Mouse (Mus musculus) stomach, postnatal 0 days (tissue): ENCODE results near the gene Casp3. TPM values are rescaled to one million over a fixed set of nuclear protein-coding genes. Genes with fewer than 3 reads are reported as not detected.
A peak's percentile ranks its signal among the peaks of the same experiment; 100 is the strongest.
"Not testable (repeated sequence)": the region's sequence is repeated elsewhere in the genome, so short reads cannot be mapped to it uniquely, and the experiment has no call there.

Experiments
- ATAC-seq: fragments of 200-750 bp; cut with Nextera tagmentation; 2 replicates; pipeline ENCODE4 v1.8.0; 2017; ENCODE audit not compliant: low FRiP score, low TSS enrichment
- DNase-seq: peaks from one replicate; pipeline ENCODE4 v3.0.0-alpha.2; 2016; ENCODE audit warnings: low spot score
- H3K27ac ChIP-seq: fragments of 300-500 bp; sonication (generic); replicated peaks from 2 replicates; pipeline ENCODE4 v1.5.1; 2014; ENCODE audit warnings: mild to moderate bottlenecking, control low read depth
- H3K27me3 ChIP-seq: fragments of 300-500 bp; sonication (generic); 2 replicates; pipeline ENCODE4 v1.6.1; 2014; ENCODE audit warnings: low read length; ENCODE audit not compliant: control insufficient read depth, insufficient read depth
- H3K36me3 ChIP-seq: fragments of 300-500 bp; sonication (generic); 2 replicates; pipeline ENCODE4 v1.6.1; 2014; ENCODE audit warnings: low read length, mixed read lengths; ENCODE audit not compliant: control insufficient read depth, insufficient read depth
- H3K4me1 ChIP-seq: fragments of 300-500 bp; sonication (generic); replicated peaks from 2 replicates; pipeline ENCODE4 v1.6.1; 2014; ENCODE audit warnings: antibody characterized with exemption; ENCODE audit not compliant: control insufficient read depth, insufficient read depth
- H3K4me2 ChIP-seq: fragments of 300-500 bp; sonication (generic); replicated peaks from 2 replicates; pipeline ENCODE4 v1.6.1; 2014; ENCODE audit warnings: low read depth, mild to moderate bottlenecking, control low read depth, moderate library complexity
- H3K4me3 ChIP-seq: fragments of 300-500 bp; sonication (generic); 2 replicates; pipeline ENCODE4 v1.5.1; 2014; ENCODE audit warnings: low read depth, low read length, control low read depth
- H3K9ac ChIP-seq: fragments of 300-500 bp; sonication (generic); 2 replicates; pipeline ENCODE4 v1.6.1; 2014; ENCODE audit warnings: mild to moderate bottlenecking, low read length, control low read depth, mixed read lengths
- H3K9me3 ChIP-seq: fragments of 300-500 bp; sonication (generic); 2 replicates; pipeline ENCODE4 v1.6.1; 2016; ENCODE audit warnings: low read length; ENCODE audit not compliant: control insufficient read depth
- CTCF ChIP-seq: IDR thresholded peaks from 2 replicates; pipeline ENCODE4 v1.5.1; 2016; ENCODE audit warnings: antibody characterized with exemption, low read depth, mild to moderate bottlenecking, moderate library complexity
- EP300 ChIP-seq: optimal IDR thresholded peaks from 2 replicates; pipeline ENCODE3; 2016; ENCODE audit warnings: antibody characterized with exemption
- WGBS: fragments of 180-500 bp; shearing (Covaris S2); extraction: QIAGEN DNeasy Blood & Tissue Kit; methylation state at CpG from one replicate; pipeline ENCODE4 v1.1.7; 2014; 5-methylcytosine and 5-hydroxymethylcytosine counted together
- polyA plus RNA-seq: library from polyadenylated mRNA; unstranded; fragments of >200 nt; fragmentation: Nextera tagmentation; extraction: Ambion mirVana; gene quantifications from 2 replicates; pipeline ENCODE4 v1.2.1, GENCODE M21; 2015

The Casp3 gene
- polyA plus RNA-seq, 1 experiment from 2014 or later, result 25.0 TPM

DNA sequence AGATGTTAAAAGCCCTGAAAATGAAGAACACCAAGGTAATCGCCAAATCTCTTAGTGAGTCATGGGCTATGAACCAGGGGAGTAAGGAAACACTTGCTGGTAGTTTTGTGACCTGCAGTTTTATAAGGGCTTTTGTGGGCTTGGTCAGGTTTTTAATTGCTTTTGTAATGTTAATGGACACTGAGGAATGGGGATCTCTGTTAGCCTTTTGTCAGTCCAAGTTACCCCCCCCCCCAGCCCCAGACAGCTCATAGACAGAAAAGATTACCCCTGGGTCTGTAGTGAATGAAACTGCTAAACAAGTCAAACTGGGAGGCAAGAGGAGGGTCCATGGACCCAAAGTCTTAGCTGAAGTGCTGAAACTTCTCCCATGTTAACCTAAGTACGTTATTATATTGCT lies 43.6 kb upstream of the Casp3 start:
- Histone ChIP-seq H3K4me2 (no peak overlapping the region), H3K9ac (no peak overlapping the region), H3K27ac (no peak overlapping the region), H3K4me3 (no peak overlapping the region), H3K27me3 (no peaks in the 10 kb centered on the region), H3K36me3 (peaks cover 13% of the 10 kb centered on the region), H3K9me3 (no peaks in the 10 kb centered on the region), H3K4me1 (no peaks in the 10 kb centered on the region)
- TF ChIP-seq CTCF, result no peak
- no peak for TF ChIP-seq EP300
- DNase-seq (no peak), ATAC-seq (no peak)
- 94% methylated on average over 2 of the region's 2 CpGs for WGBS

DNA sequence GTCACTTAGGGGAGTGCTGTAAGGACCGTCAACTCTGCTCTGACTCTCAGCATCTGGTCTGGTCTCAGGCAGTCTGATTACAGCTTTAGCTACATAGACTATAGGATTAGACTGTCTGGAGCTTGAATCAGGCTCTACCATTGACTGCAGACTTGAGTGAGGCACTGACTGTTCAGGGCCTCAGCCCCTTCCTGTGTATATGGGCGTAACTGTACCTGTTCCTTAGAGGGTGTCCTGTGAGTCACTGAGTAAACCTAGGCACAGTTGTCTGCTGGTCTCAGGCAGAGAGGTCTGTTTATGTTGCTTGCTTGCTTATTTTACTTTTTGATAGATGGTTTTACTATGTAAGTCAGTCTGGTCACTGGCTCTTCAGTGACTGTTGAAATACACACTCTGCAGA lies 43.1 kb upstream of the Casp3 start:
- Histone ChIP-seq H3K9me3 (no peaks in the 10 kb centered on the region), H3K4me1 (no peaks in the 10 kb centered on the region), H3K9ac (no peak overlapping the region), H3K4me3 (no peak overlapping the region), H3K27me3 (no peaks in the 10 kb centered on the region), H3K4me2 (no peak overlapping the region), H3K36me3 (peaks cover 15% of the 10 kb centered on the region), H3K27ac (no peak overlapping the region)
- 52% methylated on average over 2 of the region's 2 CpGs for WGBS
- TF ChIP-seq CTCF (no peak), EP300 (no peak)
- peak; percentile 89 for ATAC-seq
- no peak for DNase-seq

DNA sequence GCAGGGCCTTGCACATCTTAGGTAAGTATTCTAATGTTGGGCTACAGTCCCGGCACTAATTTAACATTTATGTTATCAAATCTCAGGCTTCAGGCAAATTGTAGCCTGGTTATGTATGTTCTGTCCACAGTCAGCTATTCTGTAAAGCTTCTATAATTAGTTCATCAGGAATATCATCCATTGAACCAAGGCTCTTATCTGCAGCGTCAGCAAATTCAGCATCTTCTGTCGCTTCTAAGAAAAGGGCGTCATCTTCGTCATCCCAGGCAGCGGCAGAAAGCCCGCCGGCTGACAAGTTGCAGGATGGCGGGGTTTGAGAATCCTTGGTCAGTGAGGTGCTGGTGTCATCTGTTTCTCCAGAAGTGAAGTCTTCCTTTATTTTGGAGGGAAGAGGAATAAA lies 38.3 kb upstream of the Casp3 start:
- Histone ChIP-seq H3K9me3 (no peaks in the 10 kb centered on the region), H3K27me3 (no peaks in the 10 kb centered on the region), H3K4me3 (no peak overlapping the region), H3K9ac (no peak overlapping the region), H3K4me2 (no peak overlapping the region), H3K4me1 (no peaks in the 10 kb centered on the region), H3K36me3 (peaks cover 23% of the 10 kb centered on the region), H3K27ac (no peak overlapping the region)
- no peak for TF ChIP-seq CTCF
- TF ChIP-seq EP300, result no peak
- ATAC-seq (no peak), DNase-seq (no peak)
- WGBS, result 95% methylated on average over 9 of the region's 9 CpGs

DNA sequence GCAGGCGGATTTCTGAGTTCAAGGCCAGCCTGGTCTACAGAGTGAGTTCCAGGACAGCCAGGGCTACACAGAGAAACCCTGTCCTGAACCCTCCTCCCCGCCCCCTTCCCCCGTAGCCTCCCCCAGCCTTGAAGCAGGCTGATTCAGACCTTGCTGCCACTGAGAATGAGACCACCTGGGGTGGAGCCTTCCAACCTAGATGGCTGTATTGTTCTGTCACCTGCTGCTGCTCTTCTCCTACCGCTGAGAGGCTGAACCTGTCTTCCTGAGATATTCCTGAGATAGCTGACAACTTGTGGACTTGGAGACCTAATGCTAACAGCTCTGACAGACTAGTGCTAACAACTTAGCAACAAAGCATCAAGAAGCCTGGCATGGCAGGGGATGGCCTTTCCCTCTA lies 32.8 kb upstream of the Casp3 start:
- H3K36me3 ChIP-seq, H3K4me3 ChIP-seq, ATAC-seq, DNase-seq, H3K9ac ChIP-seq, H3K27me3 ChIP-seq, H3K27ac ChIP-seq, H3K4me1 ChIP-seq, H3K9me3 ChIP-seq, H3K4me2 ChIP-seq: not testable (repeated sequence)
- WGBS, result 65% methylated on average over 4 of the region's 4 CpGs

DNA sequence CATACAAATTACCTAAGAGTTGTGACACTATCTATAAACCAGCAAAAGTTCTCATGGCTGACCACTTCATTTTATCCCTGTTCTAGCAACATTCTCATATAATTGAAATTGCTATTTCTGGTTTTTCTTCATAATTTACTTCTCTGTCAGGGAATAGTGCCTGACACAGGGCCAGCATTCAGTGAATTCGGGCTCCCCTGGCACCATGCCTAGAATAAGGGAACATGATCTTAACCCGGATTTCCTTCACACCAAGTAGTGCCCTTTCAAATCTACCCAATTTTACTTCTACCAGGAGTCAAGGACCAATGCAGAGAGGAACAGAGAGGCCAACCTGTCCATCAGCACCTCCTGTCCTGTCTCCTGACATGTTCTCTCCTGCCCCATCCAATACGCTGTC lies 31.5 kb upstream of the Casp3 start:
- no peak for DNase-seq
- H3K4me2 ChIP-seq, result no peak overlapping the region
- no peaks in the 10 kb centered on the region for H3K4me1 ChIP-seq
- ATAC-seq, result no peak
- H3K9ac ChIP-seq, result no peak overlapping the region
- no peaks in the 10 kb centered on the region for H3K9me3 ChIP-seq
- 0 out of 2 replicates have a peak, but pooled peaks cover 2% of the 10 kb centered on the region for H3K36me3 ChIP-seq
- H3K4me3 ChIP-seq, result no peak overlapping the region
- no peaks in the 10 kb centered on the region for H3K27me3 ChIP-seq
- TF ChIP-seq CTCF (no peak), EP300 (no peak)
- no peak overlapping the region for H3K27ac ChIP-seq
- WGBS, result 71% methylated on average over 3 of the region's 3 CpGs

DNA sequence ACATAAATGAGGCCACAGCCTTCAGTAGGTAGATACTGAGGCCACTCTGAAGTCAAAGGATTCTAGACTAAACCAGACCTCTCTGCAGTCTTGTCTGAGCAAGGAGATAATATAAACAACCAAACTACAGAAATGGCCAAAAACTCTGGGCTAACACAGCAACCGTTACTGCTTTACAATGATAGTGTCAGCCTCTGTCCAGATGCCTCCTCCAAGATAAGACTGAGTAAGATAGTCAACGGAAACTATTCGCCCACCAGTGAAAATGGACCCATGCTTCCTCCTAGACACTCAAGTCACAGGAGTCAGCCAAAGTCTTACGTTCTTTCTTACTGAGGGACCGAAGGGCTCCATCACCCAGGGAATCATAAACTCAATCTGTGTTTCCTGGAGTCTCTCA lies 29.2 kb upstream of the Casp3 start:
- TF ChIP-seq EP300 (no peak), CTCF (no peak)

More for the DNA sequence above, 29.2 kb upstream of the Casp3 start:
- no peak overlapping the region for H3K27ac ChIP-seq
- DNase-seq, result no peak
- H3K9me3 ChIP-seq, result no peaks in the 10 kb centered on the region
- no peaks in the 10 kb centered on the region for H3K4me1 ChIP-seq
- H3K4me2 ChIP-seq, result no peak overlapping the region
- no peak overlapping the region for H3K4me3 ChIP-seq
- no peaks in the 10 kb centered on the region for H3K27me3 ChIP-seq
- no peak overlapping the region for H3K9ac ChIP-seq
- 84% methylated on average over 5 of the region's 5 CpGs for WGBS
- no peak for ATAC-seq
- H3K36me3 ChIP-seq, result no peaks in the 10 kb centered on the region
